Mouse (Mus musculus): ENCODE data around the gene Idh1. TPM values are rescaled to one million over a fixed set of nuclear protein-coding genes. Genes with fewer than 3 reads are reported as not detected.

Idh1 gene
- total and polyA plus RNA-seq, 2 experiments from 2014 or later = 201 to 346 TPM

DNA sequence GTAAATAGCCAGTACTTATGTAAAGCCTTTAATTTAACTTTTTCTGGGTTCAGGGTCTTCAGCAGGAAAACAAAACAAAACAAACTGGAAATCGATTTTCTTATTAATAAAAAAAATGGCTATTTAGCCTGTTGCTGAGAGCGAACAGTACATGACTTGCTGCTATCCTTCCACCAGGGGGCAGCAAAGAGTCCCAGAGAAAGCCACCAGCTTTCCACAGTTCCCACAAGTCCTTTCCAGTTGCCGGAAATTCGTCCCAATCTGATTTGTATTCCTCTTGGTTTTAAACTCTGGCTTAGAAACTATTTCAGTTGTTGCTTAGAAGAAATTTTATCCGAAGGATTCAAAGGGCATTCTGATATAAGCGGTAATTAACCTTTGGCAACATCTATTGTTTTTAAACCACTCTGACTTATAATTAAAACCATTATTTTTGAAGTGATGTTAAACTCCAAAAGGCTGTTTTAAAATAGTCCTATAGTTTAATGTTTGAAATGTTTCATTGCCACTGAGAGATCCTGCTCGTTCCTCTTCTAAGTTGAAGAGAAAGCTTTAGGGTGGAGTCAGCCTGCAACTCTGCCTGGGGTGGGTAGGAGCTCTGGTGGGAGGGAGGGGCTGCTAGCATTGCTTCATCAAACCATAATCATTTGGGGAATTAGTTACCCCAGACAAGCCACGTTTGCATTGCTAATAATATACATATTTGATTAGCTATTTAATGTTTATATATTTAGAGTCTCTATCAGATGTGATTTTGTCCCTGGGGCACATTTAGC, 74.1 kb downstream of the Idh1 start:
- ATAC-seq (peak; percentile 90), DNase-seq (ENCODE audit: low spot score) (peak; percentile 92)
- no peaks in the 10 kb centered on the region for H3K9me3 ChIP-seq (ENCODE audit: low read length)
- 0 out of 2 replicates have a peak overlapping the region, but pooled peaks have one; percentile 11 for H3K4me3 ChIP-seq (ENCODE audit: low read length)
- peak overlapping the region; percentile 35; the same call in 1 of the 2 replicates for H3K9ac ChIP-seq (replicated peaks; ENCODE audit: low read length)
- H3K27ac ChIP-seq = 0 out of 2 replicates have a peak overlapping the region, but pooled peaks have one; percentile 1
- H3K36me3 ChIP-seq (ENCODE audit: insufficient read depth, low read length) = no peaks in the 10 kb centered on the region
- 10% methylated on average over 8 of the region's 8 CpGs for WGBS
- TF ChIP-seq CTCF (IDR thresholded peaks at IDR 0.05; ENCODE audit: low read depth) = peak; percentile 93
- no peaks in the 10 kb centered on the region for H3K4me1 ChIP-seq (ENCODE audit: insufficient read depth, low read length)
- H3K4me2 ChIP-seq (ENCODE audit: low read depth, low read length) = peak overlapping the region; percentile 48
- H3K27me3 ChIP-seq (ENCODE audit: insufficient read depth, low read length) = no peaks in the 10 kb centered on the region

- H3K4me3 ChIP-seq (ENCODE audit: low read length) = no peak overlapping the region
- ATAC-seq (no peak), DNase-seq (ENCODE audit: low spot score) (no peak)
- 78% methylated on average over 25 of the region's 25 CpGs for WGBS
- H3K36me3 ChIP-seq (ENCODE audit: insufficient read depth, low read length) = no peaks in the 10 kb centered on the region
- no peaks in the 10 kb centered on the region for H3K9me3 ChIP-seq (ENCODE audit: low read length)
- H3K27me3 ChIP-seq (ENCODE audit: insufficient read depth, low read length) = no peaks in the 10 kb centered on the region
- no peak overlapping the region for H3K4me2 ChIP-seq (ENCODE audit: low read depth, low read length)
- no peak for TF ChIP-seq CTCF (IDR thresholded peaks at IDR 0.05; ENCODE audit: low read depth)
- no peak overlapping the region for H3K9ac ChIP-seq (replicated peaks; ENCODE audit: low read length)
- H3K27ac ChIP-seq = no peak overlapping the region
- no peaks in the 10 kb centered on the region for H3K4me1 ChIP-seq (ENCODE audit: insufficient read depth, low read length)
Measured at GRCm38 (mm10) chr1:65109756-65110435, 76.4 kb downstream of the Idh1 start.

DNA sequence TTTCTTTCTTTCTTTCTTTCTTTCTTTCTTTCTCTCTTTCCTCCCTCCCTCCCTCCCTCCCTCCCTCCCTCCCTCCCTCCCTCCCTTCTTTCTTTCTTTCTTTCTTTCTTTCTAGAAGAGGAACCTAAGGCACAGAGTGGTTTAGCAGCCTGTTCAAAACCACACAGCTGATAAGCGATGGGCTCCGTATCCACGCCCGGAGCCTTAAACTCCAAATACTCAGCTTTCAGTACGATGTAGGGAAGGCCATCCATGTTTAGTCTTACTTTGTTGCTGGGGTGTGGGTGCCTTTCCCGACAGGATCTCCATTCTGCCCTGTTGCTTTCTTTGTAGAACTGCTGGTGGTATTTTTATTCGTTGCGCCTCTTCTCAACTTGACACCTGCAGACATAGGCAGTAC, 77.1 kb downstream of the Idh1 start:
- no peak for TF ChIP-seq CTCF (IDR thresholded peaks at IDR 0.05; ENCODE audit: low read depth)
- no peaks in the 10 kb centered on the region for H3K9me3 ChIP-seq (ENCODE audit: low read length)
- 89% methylated on average over 8 of the region's 8 CpGs for WGBS
- H3K4me3 ChIP-seq (ENCODE audit: low read length) = no peak overlapping the region
- no peaks in the 10 kb centered on the region for H3K27me3 ChIP-seq (ENCODE audit: insufficient read depth, low read length)
- ATAC-seq (no peak), DNase-seq (ENCODE audit: low spot score) (no peak)
- no peak overlapping the region for H3K27ac ChIP-seq
- H3K4me1 ChIP-seq (ENCODE audit: insufficient read depth, low read length) = no peaks in the 10 kb centered on the region
- H3K36me3 ChIP-seq (ENCODE audit: insufficient read depth, low read length) = no peaks in the 10 kb centered on the region
- H3K9ac ChIP-seq (replicated peaks; ENCODE audit: low read length) = no peak overlapping the region
- no peak overlapping the region for H3K4me2 ChIP-seq (ENCODE audit: low read depth, low read length)

Other genes starting within 250 kb of the Idh1 start
- gene Plekhm3, start 229.7 kb downstream of the Idh1 start, total RNA-seq (2014; rRNA removed) = 12.4 and 22.4 TPM in 2 replicates
- 4.7 and 6.1 TPM in 2 replicates for gene Plekhm3, start 229.7 kb downstream of the Idh1 start, polyA plus RNA-seq (2015; fragmentation: Nextera tagmentation; extraction: Ambion mirVana)
- gene Akr1cl, start 153.7 kb downstream of the Idh1 start, total RNA-seq (2014; rRNA removed) = not detected in 2 replicates
- gene Akr1cl, start 153.7 kb downstream of the Idh1 start, polyA plus RNA-seq (2015; fragmentation: Nextera tagmentation; extraction: Ambion mirVana) = 0.10 and 0.13 TPM in 2 replicates
- gene Cryge, start 135.4 kb downstream of the Idh1 start, total RNA-seq (2014; rRNA removed) = 1.7 TPM in 1 of 2 replicates, not detected in the other
- gene Cryge, start 135.4 kb downstream of the Idh1 start, polyA plus RNA-seq (2015; fragmentation: Nextera tagmentation; extraction: Ambion mirVana) = not detected in 2 replicates
- gene Crygd, start 123.0 kb downstream of the Idh1 start, total RNA-seq (2014; rRNA removed) = not detected in 2 replicates
- not detected in 2 replicates for gene Crygd, start 123.0 kb downstream of the Idh1 start, polyA plus RNA-seq (2015; fragmentation: Nextera tagmentation; extraction: Ambion mirVana)
- gene Crygc, start 112.8 kb downstream of the Idh1 start, total RNA-seq (2014; rRNA removed) = not detected in 2 replicates
- not detected in 2 replicates for gene Crygc, start 112.8 kb downstream of the Idh1 start, polyA plus RNA-seq (2015; fragmentation: Nextera tagmentation; extraction: Ambion mirVana)
- not detected in 2 replicates for gene Crygb, start 104.2 kb downstream of the Idh1 start, total RNA-seq (2014; rRNA removed)
- 0.40 TPM in 1 of 2 replicates, not detected in the other for gene Crygb, start 104.2 kb downstream of the Idh1 start, polyA plus RNA-seq (2015; fragmentation: Nextera tagmentation; extraction: Ambion mirVana)
- gene Cryga, start 83.1 kb downstream of the Idh1 start, total RNA-seq (2014; rRNA removed) = 1.9 and 5.4 TPM in 2 replicates
- gene Cryga, start 83.1 kb downstream of the Idh1 start, polyA plus RNA-seq (2015; fragmentation: Nextera tagmentation; extraction: Ambion mirVana) = 1.2 TPM in 2 replicates
- 2.6 TPM in 1 of 2 replicates, not detected in the other for gene Gm28845, start 66.9 kb downstream of the Idh1 start, total RNA-seq (2014; rRNA removed)
- gene Gm28845, start 66.9 kb downstream of the Idh1 start, polyA plus RNA-seq (2015; fragmentation: Nextera tagmentation; extraction: Ambion mirVana) = 0.64 and 0.74 TPM in 2 replicates
- 4.8 and 5.0 TPM in 2 replicates for gene D630023F18Rik, start 63.3 kb downstream of the Idh1 start, total RNA-seq (2014; rRNA removed)
- 8.6 and 10.0 TPM in 2 replicates for gene D630023F18Rik, start 63.3 kb downstream of the Idh1 start, polyA plus RNA-seq (2015; fragmentation: Nextera tagmentation; extraction: Ambion mirVana)
- 23.4 and 28.2 TPM in 2 replicates for gene Pikfyve, start 183 bp upstream of the Idh1 start, total RNA-seq (2014; rRNA removed)
- gene Pikfyve, start 183 bp upstream of the Idh1 start, polyA plus RNA-seq (2015; fragmentation: Nextera tagmentation; extraction: Ambion mirVana) = 8.7 and 10.0 TPM in 2 replicates
- 0.79 and 3.0 TPM in 2 replicates for gene Pth2r, start 95.6 kb upstream of the Idh1 start, total RNA-seq (2014; rRNA removed)
- gene Pth2r, start 95.6 kb upstream of the Idh1 start, polyA plus RNA-seq (2015; fragmentation: Nextera tagmentation; extraction: Ambion mirVana) = 1.8 and 1.9 TPM in 2 replicates

All from hindbrain, postnatal 0 days (tissue).